Mouse (Mus musculus): Measurements from ENCODE around the gene Tnf. TPM values are rescaled to one million over a fixed set of nuclear protein-coding genes. Genes with fewer than 3 reads are reported as not detected.

Tnf gene
- polyA plus RNA-seq, 1 experiment from 2014 or later, result not detected

GRCm38 (mm10) chr17:35194844-35195630 is 6.8 kb downstream of the Tnf start:
- H3K27me3 ChIP-seq, result peaks cover 25% of the 10 kb centered on the region
- H3K9ac ChIP-seq (replicated peaks), result 0 out of 2 replicates have a peak overlapping the region, but pooled peaks have one; percentile 32
- WGBS, result 51% methylated on average over 19 of the region's 19 CpGs
- no peaks in the 10 kb centered on the region for H3K9me3 ChIP-seq
- peaks cover 11% of the 10 kb centered on the region for H3K4me1 ChIP-seq
- no peaks in the 10 kb centered on the region for H3K36me3 ChIP-seq
- no peak overlapping the region for H3K27ac ChIP-seq (replicated peaks)
- ATAC-seq (replicated peaks), result 0 out of 2 replicates have a peak, but pooled peaks have one; percentile 16
- H3K4me2 ChIP-seq (replicated peaks), result peak overlapping the region; percentile 66
- H3K4me3 ChIP-seq, result peak overlapping the region; percentile 39

DNA sequence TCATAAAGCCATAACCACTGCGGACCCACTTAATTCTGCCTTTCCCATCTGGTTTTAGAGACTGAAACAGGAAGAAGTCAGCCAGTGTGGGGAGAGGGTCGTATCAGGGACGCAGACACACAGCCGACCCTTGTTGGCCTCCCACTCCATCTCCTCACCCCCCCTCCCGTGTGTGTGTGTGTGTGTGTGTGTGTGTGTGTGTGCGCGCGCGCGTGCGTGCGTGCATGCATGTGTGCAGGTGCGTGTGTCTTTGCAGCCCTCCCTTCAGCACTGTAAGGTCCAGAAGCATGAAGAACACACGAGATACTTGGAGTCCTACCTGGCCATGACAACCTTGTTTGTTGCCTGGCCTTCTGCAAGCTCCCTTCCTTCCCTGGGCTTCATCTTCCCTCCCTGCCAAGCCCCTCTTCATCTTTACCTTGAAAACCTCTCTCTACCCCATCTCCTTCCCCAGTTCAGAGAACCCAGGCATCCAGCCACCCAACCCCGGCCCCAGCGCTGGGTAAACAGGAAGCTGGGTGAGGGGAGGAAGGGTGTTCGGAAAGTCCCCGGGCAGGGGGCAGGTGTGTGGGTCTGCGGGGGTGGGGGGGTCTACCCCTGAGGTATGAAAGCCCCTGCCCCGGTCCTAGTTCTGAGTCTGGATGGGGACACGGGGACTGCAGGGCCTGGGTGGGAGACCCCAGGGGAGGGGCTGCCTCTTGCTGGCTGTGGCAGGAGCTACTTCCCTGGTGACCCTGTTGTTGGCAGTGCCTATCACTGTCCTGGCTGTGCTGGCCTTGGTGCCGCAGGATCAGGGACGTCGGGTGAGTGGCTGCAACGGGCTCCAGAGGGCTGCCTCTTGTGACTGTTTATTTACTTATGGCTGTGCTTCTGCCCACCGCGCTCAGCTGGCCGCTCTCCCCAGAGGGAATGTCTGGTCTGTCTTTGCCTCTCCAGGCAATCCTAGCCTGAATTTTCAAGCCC is 7.6 kb downstream of the Tnf start, which contains the start of gene Ltb:
TSS of gene Ltb (plus strand) at position 559 of the 963 bp plus-strand sequence.
- 0 out of 2 replicates have a peak within 1 kb of the TSS, but pooled peaks have one; percentile 66 for H3K4me2 ChIP-seq (replicated peaks)

GRCm38 (mm10) chr17:35192924-35193323 is 8.9 kb downstream of the Tnf start:
- H3K27me3 ChIP-seq, result peaks cover 25% of the 10 kb centered on the region
- no peak overlapping the region for H3K4me3 ChIP-seq
- peaks cover 11% of the 10 kb centered on the region for H3K4me1 ChIP-seq
- no peak overlapping the region for H3K9ac ChIP-seq (replicated peaks)
- H3K36me3 ChIP-seq, result no peaks in the 10 kb centered on the region
- 86% methylated on average over 5 of the region's 5 CpGs for WGBS
- H3K27ac ChIP-seq (replicated peaks), result no peak overlapping the region
- ATAC-seq (replicated peaks), result no peak
- no peak overlapping the region for H3K4me2 ChIP-seq (replicated peaks)
- no peaks in the 10 kb centered on the region for H3K9me3 ChIP-seq

More for the DNA sequence above, 7.6 kb downstream of the Tnf start, which contains the start of gene Ltb:
- peak within 1 kb of the TSS; percentile 39; the same call in 1 of the 2 replicates for H3K4me3 ChIP-seq
- no peaks in the 10 kb centered on the region for H3K36me3 ChIP-seq
- H3K9me3 ChIP-seq, result no peaks in the 10 kb centered on the region
- peaks cover 25% of the 10 kb centered on the region for H3K27me3 ChIP-seq
- no peak for ATAC-seq (replicated peaks)
- H3K9ac ChIP-seq (replicated peaks), result 0 out of 2 replicates have a peak within 1 kb of the TSS, but pooled peaks have one; percentile 32
- 82% methylated on average over 28 of the region's 28 CpGs for WGBS
- peaks cover 11% of the 10 kb centered on the region for H3K4me1 ChIP-seq
- no peak within 1 kb of the TSS for H3K27ac ChIP-seq (replicated peaks)

DNA sequence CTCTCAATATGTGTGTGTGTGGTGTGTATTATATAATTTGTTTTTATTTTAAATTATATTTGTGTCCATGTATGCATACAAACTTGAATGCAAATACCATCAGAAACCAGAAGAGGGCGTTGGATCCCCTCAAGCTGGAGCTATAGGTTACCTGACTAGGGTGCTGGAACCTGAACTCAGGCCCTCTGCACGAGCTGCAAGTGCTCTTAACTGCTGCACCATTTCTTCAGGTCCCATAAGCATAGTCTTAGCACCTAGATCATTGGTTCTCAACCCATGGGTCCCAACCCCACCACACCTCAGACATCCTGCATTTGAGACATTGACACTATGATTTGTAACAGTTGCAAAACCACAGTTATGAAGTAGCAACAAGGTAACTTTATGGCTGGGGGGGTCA is 10.1 kb downstream of the Tnf start:
- Histone ChIP-seq H3K9ac (replicated peaks) (no peak overlapping the region), H3K27ac (replicated peaks) (no peak overlapping the region), H3K4me1 (peaks cover 12% of the 10 kb centered on the region), H3K36me3 (no peaks in the 10 kb centered on the region), H3K27me3 (peaks cover 20% of the 10 kb centered on the region), H3K4me2 (replicated peaks) (no peak overlapping the region), H3K4me3 (no peak overlapping the region), H3K9me3 (no peaks in the 10 kb centered on the region)
- no peak for ATAC-seq (replicated peaks)
- 58% methylated on average over 2 of the region's 2 CpGs for WGBS

DNA sequence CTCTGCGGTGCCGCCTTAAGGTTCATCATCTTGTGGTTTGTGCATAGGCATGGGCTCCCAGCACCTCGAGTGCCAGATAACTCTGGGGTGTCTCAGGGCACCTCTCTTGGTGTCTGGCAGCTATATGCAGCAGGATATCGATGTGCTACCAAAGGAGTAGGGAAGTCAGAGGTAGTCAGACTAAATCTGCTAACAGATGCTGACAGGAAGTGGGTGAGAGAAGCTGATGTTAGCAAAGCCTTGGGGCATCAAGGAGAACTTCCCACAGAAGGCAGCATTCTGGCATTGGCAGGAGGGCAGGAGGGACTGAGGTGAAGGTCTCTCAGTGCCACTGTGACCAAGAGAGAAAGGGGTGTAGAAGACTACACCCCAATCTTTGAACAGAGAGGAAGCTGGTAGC is 11.7 kb downstream of the Tnf start:
- Histone ChIP-seq H3K9me3 (no peaks in the 10 kb centered on the region), H3K4me2 (replicated peaks) (no peak overlapping the region), H3K36me3 (no peaks in the 10 kb centered on the region), H3K27me3 (peaks cover 6% of the 10 kb centered on the region), H3K4me3 (no peak overlapping the region), H3K9ac (replicated peaks) (no peak overlapping the region), H3K27ac (replicated peaks) (no peak overlapping the region), H3K4me1 (peaks cover 14% of the 10 kb centered on the region)
- 76% methylated on average over 4 of the region's 4 CpGs for WGBS
- no peak for ATAC-seq (replicated peaks)

GRCm38 (mm10) chr17:35189186-35189585 is 12.6 kb downstream of the Tnf start:
- no peaks in the 10 kb centered on the region for H3K27me3 ChIP-seq
- no peaks in the 10 kb centered on the region for H3K9me3 ChIP-seq
- no peak overlapping the region for H3K9ac ChIP-seq (replicated peaks)
- H3K36me3 ChIP-seq, result no peaks in the 10 kb centered on the region
- H3K4me1 ChIP-seq, result peaks cover 14% of the 10 kb centered on the region
- H3K27ac ChIP-seq (replicated peaks), result no peak overlapping the region
- 86% methylated on average over 1 of the region's 1 CpGs for WGBS
- ATAC-seq (replicated peaks), result no peak
- H3K4me3 ChIP-seq, result no peak overlapping the region
- no peak overlapping the region for H3K4me2 ChIP-seq (replicated peaks)

GRCm38 (mm10) chr17:35187959-35188610 is 13.7 kb downstream of the Tnf start, which contains the start of gene Lst1:
Gene Lst1 (minus strand): TSS chr17:35188439.
- no peak within 1 kb of the TSS for H3K4me3 ChIP-seq
- H3K9me3 ChIP-seq, result no peaks in the 10 kb centered on the region
- H3K4me2 ChIP-seq (replicated peaks), result no peak within 1 kb of the TSS
- H3K27ac ChIP-seq (replicated peaks), result no peak within 1 kb of the TSS
- no peak within 1 kb of the TSS for H3K9ac ChIP-seq (replicated peaks)
- H3K4me1 ChIP-seq, result peaks cover 14% of the 10 kb centered on the region
- H3K36me3 ChIP-seq, result no peaks in the 10 kb centered on the region
- ATAC-seq (replicated peaks), result no peak
- 69% methylated on average over 7 of the region's 7 CpGs for WGBS
- no peaks in the 10 kb centered on the region for H3K27me3 ChIP-seq

GRCm38 (mm10) chr17:35187345-35187744 is 14.5 kb downstream of the Tnf start:
- Histone ChIP-seq H3K4me3 (no peak overlapping the region), H3K36me3 (no peaks in the 10 kb centered on the region), H3K4me1 (peaks cover 14% of the 10 kb centered on the region), H3K27ac (replicated peaks) (no peak overlapping the region), H3K9me3 (no peaks in the 10 kb centered on the region), H3K27me3 (no peaks in the 10 kb centered on the region), H3K4me2 (replicated peaks) (no peak overlapping the region), H3K9ac (replicated peaks) (no peak overlapping the region)
- WGBS, result 61% methylated on average over 4 of the region's 4 CpGs
- no peak for ATAC-seq (replicated peaks)

DNA sequence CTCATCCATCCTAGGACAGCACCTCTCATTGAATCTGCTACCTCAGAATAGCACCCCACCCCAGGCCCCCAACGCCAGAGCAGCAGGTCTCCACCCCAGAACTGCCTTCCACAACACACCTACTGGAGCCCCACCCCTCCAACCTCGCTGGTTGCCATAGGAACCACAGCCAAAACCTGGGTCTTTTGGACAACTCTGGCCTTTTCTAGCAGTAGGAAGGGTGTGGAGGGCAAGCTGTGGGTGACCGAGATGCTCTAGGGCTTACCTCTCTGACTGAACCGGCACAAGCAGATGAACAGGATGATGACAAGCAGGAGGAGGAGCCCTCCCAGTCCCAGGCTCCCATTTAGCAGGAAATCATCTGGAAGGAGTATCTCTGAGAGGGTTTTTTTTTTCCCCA is 15.1 kb downstream of the Tnf start:
- peaks cover 14% of the 10 kb centered on the region for H3K4me1 ChIP-seq
- H3K4me2 ChIP-seq (replicated peaks), result peak overlapping the region; percentile 48
- WGBS, result 1% methylated on average over 4 of the region's 4 CpGs
- H3K27me3 ChIP-seq, result no peaks in the 10 kb centered on the region
- H3K36me3 ChIP-seq, result no peaks in the 10 kb centered on the region
- H3K4me3 ChIP-seq, result peak overlapping the region; percentile 36
- peak overlapping the region; percentile 78 for H3K27ac ChIP-seq (replicated peaks)
- peak overlapping the region; percentile 36; the same call in 1 of the 2 replicates for H3K9ac ChIP-seq (replicated peaks)
- ATAC-seq (replicated peaks), result peak; percentile 48; the same call in 1 of the 2 replicates
- no peaks in the 10 kb centered on the region for H3K9me3 ChIP-seq

DNA sequence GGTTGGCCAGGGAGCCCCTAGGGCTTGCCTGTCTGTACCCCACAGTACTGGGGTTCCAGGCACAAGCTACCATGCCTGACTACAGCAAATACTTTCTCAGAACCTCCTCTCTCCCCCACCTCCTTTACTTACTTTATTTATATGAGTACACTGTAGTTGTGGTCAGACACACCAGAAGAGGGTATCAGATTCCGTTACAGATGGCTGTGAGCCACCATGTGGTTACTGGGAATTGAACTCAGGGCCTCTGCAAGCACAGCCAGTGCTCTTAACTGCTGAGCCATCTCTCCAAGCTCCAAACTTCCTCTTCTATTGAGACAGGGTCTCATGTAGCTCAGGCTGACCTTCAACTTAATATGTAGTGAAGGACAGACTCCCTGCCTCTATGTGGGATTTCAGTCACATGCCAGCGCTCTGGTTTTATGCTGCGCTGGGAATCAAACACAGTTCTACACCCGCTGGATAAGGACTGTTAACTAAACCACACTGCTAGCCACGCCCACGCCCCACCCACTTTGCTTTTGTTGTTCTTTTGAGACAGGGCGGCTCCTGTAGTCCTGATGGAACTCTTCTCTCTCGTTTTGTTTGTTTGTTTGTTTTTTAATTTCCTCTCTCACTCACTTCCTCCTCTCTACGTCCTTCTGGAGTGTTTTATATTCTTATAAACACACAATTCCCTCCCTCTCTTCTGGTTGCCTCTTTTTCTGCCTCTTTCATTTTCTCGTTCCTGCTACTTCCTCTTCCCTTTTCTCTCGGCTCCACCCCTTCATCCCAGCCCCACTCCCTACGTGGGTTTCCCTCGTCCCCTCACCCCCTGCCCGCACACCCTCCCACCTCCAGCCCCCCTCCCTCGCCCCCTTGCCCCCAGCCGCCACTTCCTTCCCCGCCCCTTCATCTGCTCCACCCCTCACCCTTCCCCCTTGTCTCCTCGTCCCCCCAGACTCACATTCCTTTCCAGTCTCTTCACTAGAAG is 15.9 kb downstream of the Tnf start:
- ATAC-seq (replicated peaks), result peak; percentile 71
- H3K9ac ChIP-seq (replicated peaks), result peak overlapping the region; percentile 36
- peak overlapping the region; percentile 36 for H3K4me3 ChIP-seq
- peak overlapping the region; percentile 78 for H3K27ac ChIP-seq (replicated peaks)
- H3K36me3 ChIP-seq, result no peaks in the 10 kb centered on the region
- H3K9me3 ChIP-seq, result no peaks in the 10 kb centered on the region
- H3K27me3 ChIP-seq, result no peaks in the 10 kb centered on the region
- peak overlapping the region; percentile 48 for H3K4me2 ChIP-seq (replicated peaks)
- H3K4me1 ChIP-seq, result peaks cover 14% of the 10 kb centered on the region
- 3% methylated on average over 18 of the region's 18 CpGs for WGBS
